9 mouse cellular contexts compared by ENCODE assay signal in the genomic region with DNA sequence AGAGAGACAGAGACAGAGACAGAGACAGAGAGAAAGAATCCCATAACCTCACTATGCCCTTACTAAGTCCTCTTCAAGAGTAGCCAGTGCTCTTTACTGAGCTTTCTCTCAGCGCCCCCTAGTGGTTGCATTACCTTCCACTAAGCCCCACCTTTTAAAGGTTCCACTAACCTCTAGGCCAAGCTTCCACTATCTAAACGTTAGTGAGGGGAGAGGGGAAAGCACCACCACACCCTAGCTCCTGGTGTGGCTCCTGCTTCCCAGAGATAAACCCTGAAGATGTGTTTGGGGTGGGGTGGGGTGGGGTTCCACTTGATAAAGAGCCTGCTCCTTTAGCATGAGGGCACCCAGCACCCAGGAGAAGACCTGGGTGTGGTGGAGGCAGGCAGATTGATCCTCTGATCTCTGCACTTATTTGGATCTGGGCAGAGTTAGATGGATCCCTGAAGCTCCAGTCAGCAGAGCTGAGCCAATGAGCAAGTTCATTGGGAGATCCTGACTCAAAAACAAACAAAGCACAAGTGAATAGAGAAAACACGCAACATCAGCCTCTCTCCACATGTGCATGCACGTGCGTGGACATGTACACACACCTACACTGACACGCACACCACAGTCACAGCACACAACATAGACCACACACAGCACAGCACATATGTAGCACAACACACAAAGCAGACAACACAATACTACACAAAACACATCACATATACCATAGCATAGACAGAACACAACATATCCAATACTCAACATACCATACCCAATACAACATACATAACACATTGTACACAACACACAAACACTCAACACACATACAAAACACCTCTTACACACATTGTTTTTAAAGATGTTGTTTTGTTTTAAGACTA. TPM values are rescaled to one million over a fixed set of nuclear protein-coding genes. Genes with fewer than 3 reads are reported as not detected.
DNase-seq lines count a peak whose midpoint lies in the region; ATAC-seq lines count a peak whose summit lies in the region.
"Had no signal": no experiment of that assay in that cellular context is flagged by ENCODE, and none has a peak within 500 bp of the region (broad histone marks: within the 10 kb centered on the region; RNA-seq: fewer than 3 reads in every experiment).

No protein-coding gene starts in this region.

- H3K27ac ChIP-seq in forebrain, embryonic 11.5 days (ENCODE audit: low read depth, low read length) = no peak overlapping the region
- no peak overlapping the region for H3K27ac ChIP-seq in forebrain, embryonic 12.5 days
- H3K27ac ChIP-seq in forebrain, embryonic 13.5 days = no peak overlapping the region
- no peak overlapping the region for H3K27ac ChIP-seq in intestine, embryonic 15.5 days
- H3K27ac ChIP-seq: hindbrain, embryonic 15.5 days had no signal

- H3K36me3 ChIP-seq in forebrain, embryonic 11.5 days (ENCODE audit: control insufficient read depth, insufficient read depth, low read length) = no peaks in the 10 kb centered on the region
- H3K36me3 ChIP-seq in forebrain, embryonic 12.5 days (replicated peaks) = no peaks in the 10 kb centered on the region
- H3K36me3 ChIP-seq in forebrain, embryonic 13.5 days (ENCODE audit: poor library complexity, severe bottlenecking) = no peaks in the 10 kb centered on the region
- no peaks in the 10 kb centered on the region for H3K36me3 ChIP-seq in intestine, embryonic 15.5 days
- H3K36me3 ChIP-seq: hindbrain, embryonic 15.5 days had no signal

- 0 out of 2 replicates have a peak, but pooled peaks have one; percentile 45 for ATAC-seq in forebrain, embryonic 11.5 days (replicated peaks; ENCODE audit: low FRiP score)
- ATAC-seq in forebrain, embryonic 12.5 days (ENCODE audit: low FRiP score) = no peak; the same call in 1 of the 2 replicates
- peak; percentile 52; the same call in 1 of the 2 replicates for ATAC-seq in forebrain, embryonic 13.5 days
- ATAC-seq in intestine, embryonic 15.5 days = peak; percentile 76

- peak; percentile 81 for DNase-seq in forebrain, embryonic 11.5 days (ENCODE audit: low spot score)
- DNase-seq in CD8-positive naive resting alpha-beta T cell, adult 2 months (ENCODE audit: low read depth in 2 of 2, low spot score in 2 of 2) = peak; percentile 60 to 72
- DNase-seq in c-Kit-negative CD71-positive TER-119-positive erythroid progenitor cells, embryonic 14.5 days (ENCODE audit: low read depth, low spot score) = peak; percentile 80
- peak; percentile 63 to 73 for DNase-seq in lung, adult 18-20 months
- peak; percentile 21 to 71 for DNase-seq in spleen, postnatal 14 days (ENCODE audit: low spot score in 2 of 2)

- H3K9me3 ChIP-seq in forebrain, embryonic 11.5 days (ENCODE audit: control insufficient read depth, low read length) = no peaks in the 10 kb centered on the region
- no peaks in the 10 kb centered on the region for H3K9me3 ChIP-seq in forebrain, embryonic 12.5 days
- H3K9me3 ChIP-seq in forebrain, embryonic 13.5 days (replicated peaks) = no peaks in the 10 kb centered on the region
- no peaks in the 10 kb centered on the region for H3K9me3 ChIP-seq in intestine, embryonic 15.5 days
- H3K9me3 ChIP-seq: hindbrain, embryonic 15.5 days had no signal

- no peaks in the 10 kb centered on the region for H3K27me3 ChIP-seq in forebrain, embryonic 11.5 days (ENCODE audit: control insufficient read depth, insufficient read depth, low read length)
- H3K27me3 ChIP-seq in forebrain, embryonic 12.5 days = no peaks in the 10 kb centered on the region
- H3K27me3 ChIP-seq in forebrain, embryonic 13.5 days = no peaks in the 10 kb centered on the region
- H3K27me3 ChIP-seq in intestine, embryonic 15.5 days (replicated peaks) = no peaks in the 10 kb centered on the region
- H3K27me3 ChIP-seq: hindbrain, embryonic 15.5 days had no signal

- H3K4me3 ChIP-seq in forebrain, embryonic 11.5 days (ENCODE audit: low read depth, low read length) = no peak overlapping the region
- H3K4me3 ChIP-seq in forebrain, embryonic 12.5 days (replicated peaks) = no peak overlapping the region
- no peak overlapping the region for H3K4me3 ChIP-seq in forebrain, embryonic 13.5 days
- no peak overlapping the region for H3K4me3 ChIP-seq in intestine, embryonic 15.5 days (replicated peaks)
- H3K4me3 ChIP-seq: hindbrain, embryonic 15.5 days had no signal

- no peak overlapping the region for H3K9ac ChIP-seq in forebrain, embryonic 11.5 days (ENCODE audit: low read length)
- no peak overlapping the region for H3K9ac ChIP-seq in forebrain, embryonic 12.5 days
- H3K9ac ChIP-seq in forebrain, embryonic 13.5 days = no peak overlapping the region
- H3K9ac ChIP-seq in intestine, embryonic 15.5 days = no peak overlapping the region
- H3K9ac ChIP-seq: hindbrain, embryonic 15.5 days had no signal

- H3K4me1 ChIP-seq in forebrain, embryonic 11.5 days (replicated peaks; ENCODE audit: control insufficient read depth, insufficient read depth, low read length) = 0 out of 2 replicates have a peak, but pooled peaks cover 2% of the 10 kb centered on the region
- peaks cover 6% of the 10 kb centered on the region; the same call in 1 of the 2 replicates for H3K4me1 ChIP-seq in forebrain, embryonic 12.5 days
- H3K4me1 ChIP-seq in forebrain, embryonic 13.5 days = peaks cover 8% of the 10 kb centered on the region
- no peaks in the 10 kb centered on the region for H3K4me1 ChIP-seq in intestine, embryonic 15.5 days (replicated peaks)

- WGBS in forebrain, embryonic 11.5 days = 60% methylated on average over 6 of the region's 6 CpGs
- 62% methylated on average over 6 of the region's 6 CpGs for WGBS in forebrain, embryonic 12.5 days
- WGBS in forebrain, embryonic 13.5 days = 61% methylated on average over 6 of the region's 6 CpGs
- WGBS in intestine, embryonic 15.5 days = 64% methylated on average over 6 of the region's 6 CpGs

- H3K4me2 ChIP-seq in forebrain, embryonic 11.5 days (ENCODE audit: low read depth, low read length, severe bottlenecking) = no peak overlapping the region
- H3K4me2 ChIP-seq in forebrain, embryonic 12.5 days = no peak overlapping the region
- H3K4me2 ChIP-seq in forebrain, embryonic 13.5 days = no peak overlapping the region
- no peak overlapping the region for H3K4me2 ChIP-seq in intestine, embryonic 15.5 days (replicated peaks)
- H3K4me2 ChIP-seq: hindbrain, embryonic 15.5 days had no signal

RNA-seq across cellular contexts. Expression of a gene that starts 11.2 kb away (rescaled TPM):
- 15.4 and 19.8 TPM in 2 replicates for polyA plus RNA-seq in forebrain, embryonic 11.5 days (2014; fragmentation: Nextera tagmentation; extraction: Ambion mirVana)
- 35.2 and 36.4 TPM in 2 replicates for polyA plus RNA-seq in forebrain, embryonic 12.5 days (2016; fragmentation: Nextera tagmentation; extraction: Ambion mirVana)
- 52.6 and 68.1 TPM in 2 replicates for polyA plus RNA-seq in forebrain, embryonic 13.5 days (2015; fragmentation: Nextera tagmentation; extraction: Ambion mirVana)
- 8.1 and 8.8 TPM in 2 replicates for polyA plus RNA-seq in intestine, embryonic 15.5 days (2015; fragmentation: Nextera tagmentation; extraction: Ambion mirVana)

RNA-seq across cellular contexts. Expression of a gene that starts 57.5 kb away (rescaled TPM):
- polyA plus RNA-seq in forebrain, embryonic 11.5 days (2014; fragmentation: Nextera tagmentation; extraction: Ambion mirVana) = 0.52 and 0.59 TPM in 2 replicates
- polyA plus RNA-seq in forebrain, embryonic 12.5 days (2016; fragmentation: Nextera tagmentation; extraction: Ambion mirVana) = 0.29 and 0.55 TPM in 2 replicates
- 0.11 and 0.15 TPM in 2 replicates for polyA plus RNA-seq in forebrain, embryonic 13.5 days (2015; fragmentation: Nextera tagmentation; extraction: Ambion mirVana)
- 2.7 and 2.8 TPM in 2 replicates for polyA plus RNA-seq in intestine, embryonic 15.5 days (2015; fragmentation: Nextera tagmentation; extraction: Ambion mirVana)
